Mouse (Mus musculus) forebrain, embryonic 12.5 days (tissue): ENCODE data around the gene Alb. TPM values are rescaled to one million over a fixed set of nuclear protein-coding genes. Genes with fewer than 3 reads are reported as not detected.
A peak's percentile ranks its signal among the peaks of the same experiment; 100 is the strongest.

Experiments
- ATAC-seq: fragments of 200-750 bp; cut with Nextera tagmentation; 2 replicates; pipeline ENCODE4 v1.8.0; 2017; ENCODE audit warnings: moderate TSS enrichment; ENCODE audit not compliant: low FRiP score
- H3K27ac ChIP-seq: fragments of 300-500 bp; sonication (generic); 2 replicates; pipeline ENCODE4 v1.5.1; 2016; ENCODE audit warnings: mild to moderate bottlenecking
- H3K27me3 ChIP-seq: fragments of 300-500 bp; sonication (generic); 2 replicates; pipeline ENCODE4 v1.6.1; 2016; ENCODE audit warnings: mild to moderate bottlenecking
- H3K36me3 ChIP-seq: fragments of 300-500 bp; sonication (generic); replicated peaks from 2 replicates; pipeline ENCODE4 v1.6.1; 2016; ENCODE audit warnings: mild to moderate bottlenecking
- H3K4me1 ChIP-seq: fragments of 300-500 bp; sonication (generic); 2 replicates; pipeline ENCODE4 v1.6.1; 2016
- H3K4me2 ChIP-seq: fragments of 300-500 bp; sonication (generic); 2 replicates; pipeline ENCODE4 v1.6.1; 2016; ENCODE audit warnings: mild to moderate bottlenecking, moderate library complexity
- H3K4me3 ChIP-seq: fragments of 300-500 bp; sonication (generic); replicated peaks from 2 replicates; pipeline ENCODE4 v1.5.1; 2016; ENCODE audit warnings: mild to moderate bottlenecking
- H3K9ac ChIP-seq: fragments of 300-500 bp; sonication (generic); 2 replicates; pipeline ENCODE4 v1.6.1; 2016; ENCODE audit warnings: mild to moderate bottlenecking
- H3K9me3 ChIP-seq: fragments of 300-500 bp; sonication (generic); 2 replicates; pipeline ENCODE4 v1.6.1; 2016
- WGBS: fragments of 180-500 bp; shearing (Covaris S2); methylation state at CpG from one replicate; pipeline ENCODE4 v1.1.7; 2016; 5-methylcytosine and 5-hydroxymethylcytosine counted together
- polyA plus RNA-seq: library from polyadenylated mRNA; unstranded; fragments of >200 nt; fragmentation: Nextera tagmentation; extraction: Ambion mirVana; gene quantifications from 2 replicates; pipeline ENCODE4 v1.2.1, GENCODE M21; 2016

Gene Alb
- polyA plus RNA-seq, 1 experiment from 2014 or later: not detected

DNA sequence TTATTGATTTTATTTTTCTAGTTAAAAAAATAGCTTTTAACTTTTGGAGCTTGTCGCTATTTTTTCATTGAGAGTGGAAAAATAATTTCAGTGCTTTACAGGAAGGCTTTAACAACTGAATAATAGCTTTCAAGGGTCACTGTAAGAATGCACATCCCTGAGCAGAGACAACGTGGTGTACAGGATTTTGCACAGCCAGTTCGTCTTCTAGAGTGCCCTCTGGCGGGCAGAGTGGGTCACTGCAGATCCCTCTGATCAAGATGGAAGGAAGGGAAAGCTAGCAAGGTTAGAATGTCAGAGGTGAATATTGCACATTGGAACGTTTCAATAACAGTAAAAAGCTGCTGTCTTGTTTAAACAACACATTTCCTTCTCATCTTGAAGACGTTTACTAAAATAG, 40.0 kb downstream of the Alb start:
- Histone ChIP-seq H3K4me1 (no peaks in the 10 kb centered on the region), H3K9ac (no peak overlapping the region), H3K9me3 (no peaks in the 10 kb centered on the region), H3K27ac (no peak overlapping the region), H3K4me3 (no peak overlapping the region), H3K4me2 (no peak overlapping the region), H3K27me3 (no peaks in the 10 kb centered on the region), H3K36me3 (no peaks in the 10 kb centered on the region)
- 0 out of 2 replicates have a peak, but pooled peaks have one; percentile 57 for ATAC-seq
- 5% methylated on average over 6 of the region's 6 CpGs for WGBS

DNA sequence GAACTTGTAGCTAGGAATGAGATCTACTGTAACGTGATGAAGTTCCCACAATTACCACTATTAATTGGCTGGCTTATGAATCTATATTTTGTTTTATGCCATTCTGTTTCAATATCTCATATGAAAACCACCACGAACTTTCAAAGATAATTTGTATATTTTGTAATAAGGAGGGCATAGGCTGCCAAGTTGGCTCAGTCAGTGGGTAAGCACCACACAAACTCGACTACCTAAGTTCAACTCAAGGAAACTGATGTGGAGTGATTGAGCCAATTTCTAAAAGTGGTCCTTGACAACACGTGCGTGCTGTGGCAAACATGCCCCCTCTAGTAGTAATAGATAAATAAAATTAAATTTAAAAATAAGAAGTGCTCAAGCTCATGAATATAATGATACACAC, 41.1 kb downstream of the Alb start:
- H3K27me3 ChIP-seq: no peaks in the 10 kb centered on the region
- H3K4me3 ChIP-seq: no peak overlapping the region
- no peak overlapping the region for H3K27ac ChIP-seq
- 92% methylated on average over 5 of the region's 5 CpGs for WGBS
- ATAC-seq: no peak
- H3K9me3 ChIP-seq: no peaks in the 10 kb centered on the region
- no peak overlapping the region for H3K9ac ChIP-seq
- H3K4me1 ChIP-seq: no peaks in the 10 kb centered on the region
- no peaks in the 10 kb centered on the region for H3K36me3 ChIP-seq
- no peak overlapping the region for H3K4me2 ChIP-seq

DNA sequence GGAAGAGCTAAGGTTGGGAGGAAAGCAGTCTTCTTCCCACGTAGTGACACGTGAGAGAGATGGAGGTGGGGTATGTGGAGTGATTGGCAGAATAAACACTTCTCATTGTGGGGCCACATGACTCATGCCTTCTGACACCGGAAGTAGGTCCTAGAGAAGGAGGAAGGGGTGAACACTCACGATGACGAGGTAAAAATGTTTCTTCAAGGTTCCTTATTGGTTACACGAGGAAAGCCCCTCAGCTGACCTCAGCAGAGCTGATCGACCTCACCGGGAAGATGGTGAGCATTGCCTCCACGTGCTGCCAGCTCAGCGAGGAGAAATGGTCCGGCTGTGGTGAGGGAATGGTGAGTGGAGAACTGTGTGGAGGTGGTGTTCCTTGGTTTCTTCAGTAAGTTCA, 44.0 kb downstream of the Alb start:
- Histone ChIP-seq H3K4me1 (no peaks in the 10 kb centered on the region), H3K27me3 (no peaks in the 10 kb centered on the region), H3K36me3 (no peaks in the 10 kb centered on the region), H3K9me3 (no peaks in the 10 kb centered on the region), H3K9ac (no peak overlapping the region), H3K4me2 (no peak overlapping the region), H3K27ac (no peak overlapping the region), H3K4me3 (no peak overlapping the region)
- 85% methylated on average over 11 of the region's 11 CpGs for WGBS
- ATAC-seq: no peak

DNA sequence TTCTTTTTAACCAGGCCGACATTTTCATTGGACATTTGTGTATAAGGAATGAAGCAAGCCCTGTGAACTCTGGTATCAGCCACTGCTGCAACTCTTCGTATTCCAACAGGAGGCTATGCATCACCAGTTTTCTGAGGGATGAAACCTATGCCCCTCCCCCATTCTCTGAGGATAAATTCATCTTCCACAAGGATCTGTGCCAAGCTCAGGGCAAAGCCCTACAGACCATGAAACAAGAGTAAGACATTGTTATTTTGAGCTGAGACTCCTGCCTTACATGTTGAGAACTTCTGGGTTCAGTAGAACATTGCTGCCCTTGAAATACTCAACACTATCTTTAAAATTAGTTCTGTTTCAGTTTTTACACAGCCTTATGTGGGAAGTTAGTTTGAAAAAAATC, 45.8 kb downstream of the Alb start:
- H3K9me3 ChIP-seq: no peaks in the 10 kb centered on the region
- 85% methylated on average over 2 of the region's 2 CpGs for WGBS
- no peak overlapping the region for H3K4me3 ChIP-seq
- no peaks in the 10 kb centered on the region for H3K4me1 ChIP-seq
- H3K27ac ChIP-seq: no peak overlapping the region
- no peak for ATAC-seq
- H3K9ac ChIP-seq: no peak overlapping the region
- H3K4me2 ChIP-seq: no peak overlapping the region
- no peaks in the 10 kb centered on the region for H3K36me3 ChIP-seq
- no peaks in the 10 kb centered on the region for H3K27me3 ChIP-seq

- WGBS: 38% methylated on average over 13 of the region's 13 CpGs
- Histone ChIP-seq H3K4me3 (no peak overlapping the region), H3K9me3 (no peaks in the 10 kb centered on the region), H3K36me3 (no peaks in the 10 kb centered on the region), H3K27me3 (no peaks in the 10 kb centered on the region), H3K4me1 (no peaks in the 10 kb centered on the region), H3K4me2 (no peak overlapping the region), H3K9ac (no peak overlapping the region), H3K27ac (0 out of 2 replicates have a peak overlapping the region, but pooled peaks have one; percentile 31)
- peak; percentile 33; the same call in 1 of the 2 replicates for ATAC-seq
Observed at GRCm38 (mm10) chr5:90507411-90507949, 46.8 kb downstream of the Alb start.

- ATAC-seq: no peak
- Histone ChIP-seq H3K4me3 (no peak overlapping the region), H3K4me2 (no peak overlapping the region), H3K36me3 (no peaks in the 10 kb centered on the region), H3K9ac (no peak overlapping the region), H3K27ac (no peak overlapping the region), H3K9me3 (no peaks in the 10 kb centered on the region), H3K27me3 (no peaks in the 10 kb centered on the region), H3K4me1 (no peaks in the 10 kb centered on the region)
- WGBS: 94% methylated on average over 5 of the region's 5 CpGs
Observed at GRCm38 (mm10) chr5:90509828-90510592, 49.3 kb downstream of the Alb start.

GRCm38 (mm10) chr5:90512288-90512955, 51.7 kb downstream of the Alb start:
- H3K9me3 ChIP-seq: no peaks in the 10 kb centered on the region
- no peaks in the 10 kb centered on the region for H3K4me1 ChIP-seq
- no peak overlapping the region for H3K4me2 ChIP-seq
- 85% methylated on average over 6 of the region's 6 CpGs for WGBS
- no peak overlapping the region for H3K27ac ChIP-seq
- no peak overlapping the region for H3K9ac ChIP-seq
- H3K36me3 ChIP-seq: no peaks in the 10 kb centered on the region
- H3K4me3 ChIP-seq: no peak overlapping the region
- no peak for ATAC-seq
- no peaks in the 10 kb centered on the region for H3K27me3 ChIP-seq

DNA sequence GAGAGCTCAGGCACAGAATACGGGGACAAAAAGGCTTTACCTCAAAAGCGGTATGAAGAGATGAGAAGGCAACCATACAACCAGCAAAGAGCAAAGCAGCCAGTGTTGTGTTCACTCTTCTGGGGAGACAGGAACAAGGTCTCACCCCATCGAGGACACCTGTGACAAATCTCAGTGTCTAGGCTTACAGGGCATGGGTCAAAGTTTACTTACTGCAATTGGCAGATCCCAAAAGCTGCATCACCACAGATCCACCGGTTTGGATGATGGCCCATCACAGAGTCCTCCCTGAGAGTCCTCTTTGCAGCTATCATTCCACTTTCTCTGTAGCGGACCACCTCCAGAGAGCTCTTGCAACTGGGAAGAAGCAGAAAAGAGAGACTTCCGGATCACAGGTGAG, 54.9 kb downstream of the Alb start:
- H3K4me1 ChIP-seq: no peaks in the 10 kb centered on the region
- no peak overlapping the region for H3K27ac ChIP-seq
- no peak for ATAC-seq
- H3K4me2 ChIP-seq: no peak overlapping the region
- no peaks in the 10 kb centered on the region for H3K9me3 ChIP-seq
- H3K4me3 ChIP-seq: no peak overlapping the region
- 89% methylated on average over 6 of the region's 6 CpGs for WGBS
- H3K27me3 ChIP-seq: no peaks in the 10 kb centered on the region
- H3K36me3 ChIP-seq: no peaks in the 10 kb centered on the region
- H3K9ac ChIP-seq: no peak overlapping the region

- H3K27me3 ChIP-seq: no peaks in the 10 kb centered on the region
- H3K9me3 ChIP-seq: no peaks in the 10 kb centered on the region
- H3K4me1 ChIP-seq: no peaks in the 10 kb centered on the region
- H3K4me3 ChIP-seq: no peak within 1 kb of the TSS
- 85% methylated on average over 6 of the region's 6 CpGs for WGBS
- H3K4me2 ChIP-seq: no peak within 1 kb of the TSS
- ATAC-seq: no peak
- no peak within 1 kb of the TSS for H3K27ac ChIP-seq
- H3K9ac ChIP-seq: no peak within 1 kb of the TSS
- H3K36me3 ChIP-seq: no peaks in the 10 kb centered on the region
Observed at GRCm38 (mm10) chr5:90518356-90519100, 57.8 kb downstream of the Alb start, which contains the start of gene Afm. Afm (plus strand) TSS chr5:90518932.

Other genes starting within 250 kb of the Alb start
- gene Cox18, start 236.9 kb upstream of the Alb start, polyA plus RNA-seq: 27.9 and 31.6 TPM in 2 replicates
- 31.9 and 32.8 TPM in 2 replicates for gene Ankrd17, start 94.3 kb upstream of the Alb start, polyA plus RNA-seq
- gene Gm9958, start 93.7 kb upstream of the Alb start, polyA plus RNA-seq: 7.9 and 10.7 TPM in 2 replicates
- 0.24 TPM in 1 of 2 replicates, not detected in the other for gene Afp, start 29.8 kb downstream of the Alb start, polyA plus RNA-seq
- not detected in 2 replicates for gene Afm, start 58.0 kb downstream of the Alb start, polyA plus RNA-seq
- not detected in 2 replicates for gene 5830473C10Rik, start 100.2 kb downstream of the Alb start, polyA plus RNA-seq
- gene Rassf6, start 179.8 kb downstream of the Alb start, polyA plus RNA-seq: 0.62 and 1.0 TPM in 2 replicates